Mouse (Mus musculus): ENCODE results near the gene Sprtn.

Sprtn gene

DNA sequence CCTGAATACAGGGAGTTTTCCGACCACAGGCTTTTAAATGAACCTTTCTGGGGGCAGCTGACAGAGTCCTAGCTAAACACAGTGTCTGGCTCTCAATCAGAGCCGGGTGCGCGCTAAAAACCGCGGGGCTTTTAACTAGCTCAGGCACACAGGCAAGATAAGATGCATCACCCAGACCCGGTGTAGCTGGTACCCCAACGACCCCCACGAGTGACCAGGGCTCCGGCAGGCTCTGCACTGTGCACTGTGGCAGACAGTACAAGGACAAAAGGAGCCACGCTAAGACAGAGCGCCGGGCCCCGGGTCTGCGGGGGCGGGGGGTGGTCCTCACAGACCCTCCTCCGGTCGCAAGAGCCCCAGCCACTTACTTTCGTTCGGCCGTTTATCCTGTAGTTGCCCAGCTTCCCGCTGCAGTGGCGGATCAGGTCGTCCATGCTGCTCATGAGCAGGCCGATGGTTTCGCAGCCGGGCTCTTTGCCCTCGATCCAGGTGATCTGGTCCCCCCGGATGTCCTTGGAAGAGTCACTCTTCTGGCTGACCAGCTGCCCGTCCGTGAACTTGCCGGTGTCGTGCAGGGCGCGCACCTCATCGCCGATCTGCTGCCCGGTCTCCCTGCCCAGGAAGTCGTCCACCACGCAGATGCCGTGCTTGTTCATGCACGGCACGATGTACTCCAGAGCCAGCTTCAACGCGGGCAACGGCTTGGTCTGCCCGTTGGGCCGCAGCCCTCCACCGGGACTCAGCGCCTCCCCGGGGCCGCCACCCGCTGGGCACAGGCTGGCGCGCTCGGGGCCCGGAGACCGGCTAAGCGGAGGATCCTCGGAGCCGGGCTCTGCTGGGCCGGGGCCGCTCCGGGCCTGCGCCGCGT is 50.4 kb downstream of the Sprtn start:
- peak; percentile 60 for DNase-seq

- peak; percentile 49 for DNase-seq
These were observed 51.0 kb downstream of the Sprtn start for GRCm38 (mm10) chr8:124948733-124949111.

- DNase-seq = peak; percentile 85
These were observed 51.8 kb downstream of the Sprtn start, which contains the start of gene Egln1 for GRCm38 (mm10) chr8:124949209-124950068. Gene Egln1 (minus strand): TSS chr8:124949324.

- peak; percentile 29 for DNase-seq
These were observed 52.4 kb downstream of the Sprtn start for GRCm38 (mm10) chr8:124950069-124950456.

- no peak for DNase-seq
These were observed 53.2 kb downstream of the Sprtn start for GRCm38 (mm10) chr8:124950865-124951264.

- DNase-seq = no peak
These were observed 55.5 kb downstream of the Sprtn start for GRCm38 (mm10) chr8:124953188-124953587.

GRCm38 (mm10) chr8:124954572-124955082 is 56.9 kb downstream of the Sprtn start:
- DNase-seq = no peak
